Mouse (Mus musculus): ENCODE results near the gene Cyfip1. TPM values are rescaled to one million over a fixed set of nuclear protein-coding genes. Genes with fewer than 3 reads are reported as not detected.
A peak's percentile ranks its signal among the peaks of the same experiment; 100 is the strongest.

Cyfip1 gene
- total RNA-seq, 1 experiment, result 59.8 TPM

GRCm38 (mm10) chr7:55888603-55889002, 47.1 kb downstream of the Cyfip1 start:
- H3K9ac ChIP-seq (ENCODE audit: insufficient read depth, low read depth, low read length, poor library complexity, severe bottlenecking), result no peak overlapping the region
- no peak overlapping the region for H3K27ac ChIP-seq (ENCODE audit: insufficient read depth, low read depth, low read length, poor library complexity, severe bottlenecking)
- in situ Hi-C loops (cut with MboI; ENCODE audit: low sequenced_read_pairs in 2 of 2, unreplicated experiment in 2 of 2), result no loop called here
- H3K4me3 ChIP-seq (ENCODE audit: insufficient read depth in 1 of 2, low read depth in 1 of 2, low read length in 2 of 2, poor library complexity in 1 of 2, severe bottlenecking in 1 of 2), result no peak overlapping the region
- TF ChIP-seq CHD2 (IDR thresholded peaks at IDR 0.05; ENCODE audit: low read depth, low read length) (no peak), HCFC1 (IDR thresholded peaks at IDR 0.05; ENCODE audit: borderline replicate concordance, insufficient read depth, low read length) (no peak), MAFK (IDR thresholded peaks at IDR 0.05; ENCODE audit: insufficient read depth, low read depth, low read length) (no peak), ZNF384 (IDR thresholded peaks at IDR 0.05; ENCODE audit: low read depth, low read length) (no peak), ZC3H11A (IDR thresholded peaks at IDR 0.05; ENCODE audit: borderline replicate concordance, low read depth, low read length) (no peak)
- no peak for DNase-seq (ENCODE audit: low read depth, low spot score)
- no peaks in the 10 kb centered on the region for H3K9me3 ChIP-seq (ENCODE audit: control insufficient read depth, insufficient read depth, low read depth, low read length)
- H3K4me1 ChIP-seq (ENCODE audit: control insufficient read depth in 2 of 2, insufficient read depth in 2 of 2, low read length in 2 of 2, poor library complexity in 1 of 2), result no peaks in the 10 kb centered on the region; a peak in 1 of 4 replicates
- H3K36me3 ChIP-seq (ENCODE audit: control insufficient read depth, insufficient read depth, low read length, poor library complexity, severe bottlenecking), result peaks cover 14% of the 10 kb centered on the region; the same call in 1 of the 2 replicates

- Histone ChIP-seq H3K9ac (ENCODE audit: insufficient read depth, low read depth, low read length, poor library complexity, severe bottlenecking) (no peak overlapping the region), H3K36me3 (ENCODE audit: control insufficient read depth, insufficient read depth, low read length, poor library complexity, severe bottlenecking) (peaks cover 16% of the 10 kb centered on the region; the same call in 1 of the 2 replicates), H3K9me3 (ENCODE audit: control insufficient read depth, insufficient read depth, low read depth, low read length) (no peaks in the 10 kb centered on the region), H3K4me1 (ENCODE audit: control insufficient read depth in 2 of 2, insufficient read depth in 2 of 2, low read length in 2 of 2, poor library complexity in 1 of 2) (no peaks in the 10 kb centered on the region; a peak in 1 of 4 replicates), H3K4me3 (ENCODE audit: insufficient read depth in 1 of 2, low read depth in 1 of 2, low read length in 2 of 2, poor library complexity in 1 of 2, severe bottlenecking in 1 of 2) (no peak overlapping the region), H3K27ac (ENCODE audit: insufficient read depth, low read depth, low read length, poor library complexity, severe bottlenecking) (no peak overlapping the region)
- TF ChIP-seq ZC3H11A (IDR thresholded peaks at IDR 0.05; ENCODE audit: borderline replicate concordance, low read depth, low read length), result no peak
- TF ChIP-seq HCFC1 (IDR thresholded peaks at IDR 0.05; ENCODE audit: borderline replicate concordance, insufficient read depth, low read length), result no peak
- no peak for DNase-seq (ENCODE audit: low read depth, low spot score)
- in situ Hi-C loops (cut with MboI; ENCODE audit: low sequenced_read_pairs in 2 of 2, unreplicated experiment in 2 of 2), result no loop called here
Observed at GRCm38 (mm10) chr7:55889996-55890395, 48.5 kb downstream of the Cyfip1 start.

GRCm38 (mm10) chr7:55890731-55891130, 49.2 kb downstream of the Cyfip1 start:
- Histone ChIP-seq H3K9ac (ENCODE audit: insufficient read depth, low read depth, low read length, poor library complexity, severe bottlenecking) (no peak overlapping the region), H3K27ac (ENCODE audit: insufficient read depth, low read depth, low read length, poor library complexity, severe bottlenecking) (no peak overlapping the region), H3K9me3 (ENCODE audit: control insufficient read depth, insufficient read depth, low read depth, low read length) (no peaks in the 10 kb centered on the region), H3K36me3 (ENCODE audit: control insufficient read depth, insufficient read depth, low read length, poor library complexity, severe bottlenecking) (peaks cover 16% of the 10 kb centered on the region; the same call in 1 of the 2 replicates), H3K4me1 (ENCODE audit: control insufficient read depth in 2 of 2, insufficient read depth in 2 of 2, low read length in 2 of 2, poor library complexity in 1 of 2) (no peaks in the 10 kb centered on the region; a peak in 1 of 4 replicates), H3K4me3 (ENCODE audit: insufficient read depth in 1 of 2, low read depth in 1 of 2, low read length in 2 of 2, poor library complexity in 1 of 2, severe bottlenecking in 1 of 2) (no peak overlapping the region)
- in situ Hi-C loops (cut with MboI; ENCODE audit: low sequenced_read_pairs in 2 of 2, unreplicated experiment in 2 of 2), result no loop called here
- DNase-seq (ENCODE audit: low read depth, low spot score), result no peak
- TF ChIP-seq CHD2 (IDR thresholded peaks at IDR 0.05; ENCODE audit: low read depth, low read length) (no peak), ZNF384 (IDR thresholded peaks at IDR 0.05; ENCODE audit: low read depth, low read length) (no peak), MAFK (IDR thresholded peaks at IDR 0.05; ENCODE audit: insufficient read depth, low read depth, low read length) (no peak), ZC3H11A (IDR thresholded peaks at IDR 0.05; ENCODE audit: borderline replicate concordance, low read depth, low read length) (no peak), HCFC1 (IDR thresholded peaks at IDR 0.05; ENCODE audit: borderline replicate concordance, insufficient read depth, low read length) (no peak)

GRCm38 (mm10) chr7:55891797-55892196, 50.3 kb downstream of the Cyfip1 start:
- no peaks in the 10 kb centered on the region; a peak in 1 of 4 replicates for H3K4me1 ChIP-seq (ENCODE audit: control insufficient read depth in 2 of 2, insufficient read depth in 2 of 2, low read length in 2 of 2, poor library complexity in 1 of 2)
- DNase-seq (ENCODE audit: low read depth, low spot score), result peak; percentile 48
- no peak overlapping the region for H3K4me3 ChIP-seq (ENCODE audit: insufficient read depth in 1 of 2, low read depth in 1 of 2, low read length in 2 of 2, poor library complexity in 1 of 2, severe bottlenecking in 1 of 2)
- no peak for TF ChIP-seq CHD2 (IDR thresholded peaks at IDR 0.05; ENCODE audit: low read depth, low read length)
- no peak for TF ChIP-seq HCFC1 (IDR thresholded peaks at IDR 0.05; ENCODE audit: borderline replicate concordance, insufficient read depth, low read length)
- no peak for TF ChIP-seq MAFK (IDR thresholded peaks at IDR 0.05; ENCODE audit: insufficient read depth, low read depth, low read length)
- TF ChIP-seq ZC3H11A (IDR thresholded peaks at IDR 0.05; ENCODE audit: borderline replicate concordance, low read depth, low read length), result no peak
- TF ChIP-seq ZNF384 (IDR thresholded peaks at IDR 0.05; ENCODE audit: low read depth, low read length), result no peak
- no peak overlapping the region; the same call in 1 of the 2 replicates for H3K27ac ChIP-seq (ENCODE audit: insufficient read depth, low read depth, low read length, poor library complexity, severe bottlenecking)
- H3K9me3 ChIP-seq (ENCODE audit: control insufficient read depth, insufficient read depth, low read depth, low read length), result no peaks in the 10 kb centered on the region
- peaks cover 16% of the 10 kb centered on the region; the same call in 1 of the 2 replicates for H3K36me3 ChIP-seq (ENCODE audit: control insufficient read depth, insufficient read depth, low read length, poor library complexity, severe bottlenecking)
- no peak overlapping the region for H3K9ac ChIP-seq (ENCODE audit: insufficient read depth, low read depth, low read length, poor library complexity, severe bottlenecking)
- in situ Hi-C loops (cut with MboI; ENCODE audit: low sequenced_read_pairs in 2 of 2, unreplicated experiment in 2 of 2), result no loop called here

- no peak for DNase-seq (ENCODE audit: low read depth, low spot score)
- H3K9me3 ChIP-seq (ENCODE audit: control insufficient read depth, insufficient read depth, low read depth, low read length), result no peaks in the 10 kb centered on the region
- in situ Hi-C loops (cut with MboI; ENCODE audit: low sequenced_read_pairs in 2 of 2, unreplicated experiment in 2 of 2), result no loop called here
- H3K9ac ChIP-seq (ENCODE audit: insufficient read depth, low read depth, low read length, poor library complexity, severe bottlenecking), result no peak overlapping the region
- H3K4me1 ChIP-seq (ENCODE audit: control insufficient read depth in 2 of 2, insufficient read depth in 2 of 2, low read length in 2 of 2, poor library complexity in 1 of 2), result no peaks in the 10 kb centered on the region
- TF ChIP-seq HCFC1 (IDR thresholded peaks at IDR 0.05; ENCODE audit: borderline replicate concordance, insufficient read depth, low read length) (no peak), MAFK (IDR thresholded peaks at IDR 0.05; ENCODE audit: insufficient read depth, low read depth, low read length) (no peak), ZC3H11A (IDR thresholded peaks at IDR 0.05; ENCODE audit: borderline replicate concordance, low read depth, low read length) (no peak), ZNF384 (IDR thresholded peaks at IDR 0.05; ENCODE audit: low read depth, low read length) (no peak), CHD2 (IDR thresholded peaks at IDR 0.05; ENCODE audit: low read depth, low read length) (no peak)
- H3K4me3 ChIP-seq (ENCODE audit: insufficient read depth in 1 of 2, low read depth in 1 of 2, low read length in 2 of 2, poor library complexity in 1 of 2, severe bottlenecking in 1 of 2), result no peak overlapping the region
- H3K36me3 ChIP-seq (ENCODE audit: control insufficient read depth, insufficient read depth, low read length, poor library complexity, severe bottlenecking), result peaks cover 27% of the 10 kb centered on the region
- H3K27ac ChIP-seq (ENCODE audit: insufficient read depth, low read depth, low read length, poor library complexity, severe bottlenecking), result no peak overlapping the region
Observed at GRCm38 (mm10) chr7:55903766-55904165, 62.2 kb downstream of the Cyfip1 start.

Measured in ES-E14 (cell line).